Mouse (Mus musculus) forebrain, embryonic 14.5 days (tissue): Measurements from ENCODE around the gene Plin2. TPM values are rescaled to one million over a fixed set of nuclear protein-coding genes. Genes with fewer than 3 reads are reported as not detected.
"Not testable (repeated sequence)": the region's sequence is repeated elsewhere in the genome, so short reads cannot be mapped to it uniquely, and the experiment has no call there.

Experiments used
- ATAC-seq: fragments of 200-750 bp; cut with Nextera tagmentation; 2 replicates; pipeline ENCODE4 v1.8.0; 2017; ENCODE audit warnings: mild to moderate bottlenecking, moderate library complexity
- DNase-seq: peaks from one replicate; pipeline ENCODE4 v3.0.0-alpha.2; 2015; ENCODE audit warnings: low spot score
- H3K27ac ChIP-seq: fragments of 300-500 bp; sonication (generic); 2 replicates; pipeline ENCODE4 v1.5.1; 2014; ENCODE audit warnings: low read depth, mild to moderate bottlenecking, control low read depth, low read length, moderate library complexity
- H3K27me3 ChIP-seq: fragments of 300-500 bp; sonication (generic); replicated peaks from 2 replicates; pipeline ENCODE4 v1.6.1; 2014; ENCODE audit warnings: low read length, control low read depth, mixed read lengths; ENCODE audit not compliant: control insufficient read depth, insufficient read depth
- H3K36me3 ChIP-seq: fragments of 300-500 bp; sonication (generic); 2 replicates; pipeline ENCODE4 v1.6.1; 2014; ENCODE audit warnings: low read length, control low read depth; ENCODE audit not compliant: control insufficient read depth, insufficient read depth
- H3K4me1 ChIP-seq: fragments of 300-500 bp; sonication (generic); 2 replicates; pipeline ENCODE4 v1.6.1; 2014; ENCODE audit warnings: antibody characterized with exemption, low read length, control low read depth; ENCODE audit not compliant: control insufficient read depth, insufficient read depth
- H3K4me2 ChIP-seq: fragments of 300-500 bp; sonication (generic); 2 replicates; pipeline ENCODE4 v1.6.1; 2014; ENCODE audit warnings: mild to moderate bottlenecking, control low read depth, low read length
- H3K4me3 ChIP-seq: fragments of 300-500 bp; sonication (generic); 2 replicates; pipeline ENCODE4 v1.5.1; 2014; ENCODE audit warnings: low read depth, low read length, control low read depth
- H3K9ac ChIP-seq: fragments of 300-500 bp; sonication (generic); 2 replicates; pipeline ENCODE4 v1.6.1; 2014; ENCODE audit warnings: mild to moderate bottlenecking, low read length, control low read depth, moderate library complexity
- H3K9me3 ChIP-seq: fragments of 300-500 bp; sonication (generic); replicated peaks from 2 replicates; pipeline ENCODE4 v1.6.1; 2016; ENCODE audit warnings: low read length, control low read depth, mixed read lengths; ENCODE audit not compliant: control insufficient read depth
- WGBS: fragments of 180-500 bp; shearing (Covaris S2); extraction: QIAGEN DNeasy Blood & Tissue Kit; methylation state at CpG from one replicate; pipeline ENCODE4 v1.1.7; 2014; 5-methylcytosine and 5-hydroxymethylcytosine counted together
- polyA plus RNA-seq: library from polyadenylated mRNA; unstranded; fragments of >200 nt; fragmentation: Nextera tagmentation; extraction: Ambion mirVana; gene quantifications from 2 replicates; pipeline ENCODE4 v1.2.1, GENCODE M21; 2014

Gene Plin2
- polyA plus RNA-seq, 1 experiment from 2014 or later = 58.5 TPM

DNA sequence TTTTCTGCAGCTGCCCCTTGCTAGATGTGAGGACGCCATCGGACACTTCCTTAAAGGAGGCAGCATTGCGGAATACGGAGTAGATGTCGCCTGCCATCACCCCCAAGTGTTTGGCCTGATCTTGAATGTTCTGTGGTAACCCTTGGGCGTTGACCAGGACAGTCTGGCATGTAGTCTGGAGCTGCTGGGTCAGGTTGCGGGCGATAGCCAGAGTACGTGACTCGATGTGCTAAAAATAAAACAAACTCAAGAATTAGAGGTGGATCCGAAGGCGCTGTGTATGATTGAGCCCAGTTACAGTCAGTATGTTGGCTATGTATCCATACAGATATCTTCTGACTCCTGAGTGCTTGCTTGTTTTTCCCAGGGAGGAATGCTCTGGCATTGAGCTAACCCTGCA is 12.7 kb downstream of the Plin2 start:
- 97% methylated on average over 12 of the region's 12 CpGs for WGBS
- H3K4me3 ChIP-seq = no peak overlapping the region
- H3K4me1 ChIP-seq = no peaks in the 10 kb centered on the region
- H3K36me3 ChIP-seq = peaks cover 44% of the 10 kb centered on the region
- no peaks in the 10 kb centered on the region for H3K27me3 ChIP-seq
- no peak overlapping the region for H3K9ac ChIP-seq
- H3K27ac ChIP-seq = no peak overlapping the region
- ATAC-seq = no peak
- no peaks in the 10 kb centered on the region for H3K9me3 ChIP-seq
- no peak for DNase-seq
- H3K4me2 ChIP-seq = no peak overlapping the region

GRCm38 (mm10) chr4:86656410-86656809 is 13.4 kb downstream of the Plin2 start:
- WGBS = 90% methylated on average over 8 of the region's 8 CpGs

GRCm38 (mm10) chr4:86651686-86652384 is 18.0 kb downstream of the Plin2 start:
- Histone ChIP-seq H3K9ac (no peak overlapping the region), H3K4me3 (no peak overlapping the region), H3K4me2 (no peak overlapping the region), H3K9me3 (no peaks in the 10 kb centered on the region), H3K36me3 (peaks cover 6% of the 10 kb centered on the region; the same call in 1 of the 2 replicates), H3K27me3 (no peaks in the 10 kb centered on the region), H3K4me1 (no peaks in the 10 kb centered on the region), H3K27ac (no peak overlapping the region)
- 76% methylated on average over 10 of the region's 10 CpGs for WGBS
- ATAC-seq (no peak), DNase-seq (peak; percentile 35)

More at GRCm38 (mm10) chr4:86656410-86656809, 13.4 kb downstream of the Plin2 start:
- not testable (repeated sequence) for ATAC-seq, H3K27me3 ChIP-seq, H3K27ac ChIP-seq, H3K9me3 ChIP-seq, DNase-seq, H3K4me3 ChIP-seq, H3K4me2 ChIP-seq, H3K4me1 ChIP-seq, H3K9ac ChIP-seq
- H3K36me3 ChIP-seq = peaks cover 41% of the 10 kb centered on the region

GRCm38 (mm10) chr4:86648394-86648793 is 21.5 kb downstream of the Plin2 start:
- not testable (repeated sequence) for H3K9me3 ChIP-seq, ATAC-seq, H3K27ac ChIP-seq, H3K4me1 ChIP-seq, H3K4me2 ChIP-seq, H3K36me3 ChIP-seq, DNase-seq, H3K9ac ChIP-seq, H3K27me3 ChIP-seq, H3K4me3 ChIP-seq
- 96% methylated on average over 10 of the region's 13 CpGs for WGBS

DNA sequence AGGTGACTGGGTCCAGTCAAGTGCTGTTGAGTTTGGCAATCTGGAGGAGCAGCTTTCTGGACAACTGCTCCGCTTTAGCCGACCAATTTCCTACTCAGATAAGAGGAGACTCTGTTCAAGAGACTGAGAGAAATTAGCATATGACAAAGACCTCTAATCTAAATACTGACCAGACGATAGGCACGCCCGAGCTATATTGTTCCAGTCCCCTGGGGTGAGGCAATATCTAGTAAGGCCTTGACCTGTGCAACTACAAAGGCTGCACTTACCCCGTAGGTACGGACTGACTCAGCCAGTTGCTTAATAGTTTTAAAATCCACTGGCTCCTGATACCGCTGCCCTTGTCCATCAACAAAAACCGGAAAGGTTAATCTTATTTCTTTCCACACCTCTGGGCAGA is 32.3 kb downstream of the Plin2 start:
- not testable (repeated sequence) for H3K9ac ChIP-seq, DNase-seq, H3K27ac ChIP-seq, H3K9me3 ChIP-seq, H3K4me1 ChIP-seq, ATAC-seq, H3K27me3 ChIP-seq, H3K4me3 ChIP-seq, H3K4me2 ChIP-seq, H3K36me3 ChIP-seq
- 89% methylated on average over 9 of the region's 9 CpGs for WGBS

DNA sequence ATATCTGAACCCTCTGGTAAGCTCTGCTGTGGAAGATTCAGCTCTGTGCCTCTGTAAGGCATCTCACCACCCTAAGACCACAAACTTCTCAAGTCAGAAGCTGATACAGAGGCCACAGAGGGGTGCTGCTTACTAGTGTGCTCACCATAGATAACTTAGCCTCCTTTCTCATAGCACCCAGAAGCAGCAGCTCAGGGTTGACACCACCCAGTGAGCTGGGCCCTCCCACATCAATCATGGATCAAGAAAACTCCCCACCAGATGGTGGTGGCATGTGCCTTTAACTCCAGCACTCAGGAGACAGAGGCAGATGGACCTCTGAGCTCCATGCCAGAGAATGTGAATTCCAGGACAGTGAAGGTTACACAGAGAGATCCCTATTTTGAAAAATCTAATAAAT is 35.0 kb downstream of the Plin2 start:
- H3K27me3 ChIP-seq, H3K9me3 ChIP-seq, H3K36me3 ChIP-seq, H3K4me1 ChIP-seq, H3K4me3 ChIP-seq, DNase-seq, ATAC-seq, H3K27ac ChIP-seq, H3K9ac ChIP-seq, H3K4me2 ChIP-seq: not testable (repeated sequence)

DNA sequence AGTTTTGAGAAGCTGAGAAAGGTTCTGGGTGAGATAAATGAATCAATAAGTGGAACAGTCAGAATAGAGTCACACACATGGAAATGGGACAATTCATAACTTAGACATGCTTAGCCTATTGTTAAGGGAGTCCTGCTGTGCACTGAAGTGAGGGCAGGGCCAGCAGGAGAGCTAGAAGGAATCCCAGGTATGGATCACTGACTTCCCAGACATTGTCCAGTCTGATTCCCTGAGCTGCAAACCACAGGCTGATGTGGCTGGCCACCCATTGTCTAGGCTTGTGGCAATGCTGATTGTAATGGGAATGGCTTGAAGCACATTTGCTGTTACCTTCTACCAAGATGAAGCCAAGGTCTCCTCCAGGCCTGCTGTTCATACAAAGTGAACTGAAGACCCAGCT is 35.5 kb downstream of the Plin2 start:
- H3K9me3 ChIP-seq, H3K4me1 ChIP-seq, H3K36me3 ChIP-seq, DNase-seq, H3K4me3 ChIP-seq, H3K27me3 ChIP-seq, ATAC-seq, H3K9ac ChIP-seq, H3K4me2 ChIP-seq, H3K27ac ChIP-seq: not testable (repeated sequence)

DNA sequence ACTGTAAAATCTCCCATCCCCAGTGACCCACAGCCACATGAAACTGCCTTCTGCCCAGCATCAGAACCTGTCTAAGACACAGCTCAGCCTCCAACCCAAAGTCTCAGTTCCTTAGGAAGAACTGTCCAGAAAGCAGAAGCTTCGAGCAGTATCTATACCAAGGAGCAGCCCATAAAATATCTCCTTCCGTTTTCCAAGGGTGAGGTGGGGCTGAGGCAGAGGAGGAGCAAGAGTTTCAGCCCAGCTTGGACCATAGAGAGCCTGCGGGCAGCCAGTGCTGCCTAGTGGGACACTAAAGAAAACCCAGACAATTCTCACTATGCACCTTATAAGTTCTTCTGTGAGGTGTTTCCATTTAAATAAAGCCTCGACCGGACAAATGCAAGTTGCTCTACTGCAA is 37.3 kb downstream of the Plin2 start:
- not testable (repeated sequence) for H3K9me3 ChIP-seq, H3K27me3 ChIP-seq, H3K4me2 ChIP-seq, H3K9ac ChIP-seq, DNase-seq, H3K4me3 ChIP-seq, H3K4me1 ChIP-seq, H3K27ac ChIP-seq, H3K36me3 ChIP-seq, ATAC-seq
- WGBS = 67% methylated on average over 4 of the region's 5 CpGs

DNA sequence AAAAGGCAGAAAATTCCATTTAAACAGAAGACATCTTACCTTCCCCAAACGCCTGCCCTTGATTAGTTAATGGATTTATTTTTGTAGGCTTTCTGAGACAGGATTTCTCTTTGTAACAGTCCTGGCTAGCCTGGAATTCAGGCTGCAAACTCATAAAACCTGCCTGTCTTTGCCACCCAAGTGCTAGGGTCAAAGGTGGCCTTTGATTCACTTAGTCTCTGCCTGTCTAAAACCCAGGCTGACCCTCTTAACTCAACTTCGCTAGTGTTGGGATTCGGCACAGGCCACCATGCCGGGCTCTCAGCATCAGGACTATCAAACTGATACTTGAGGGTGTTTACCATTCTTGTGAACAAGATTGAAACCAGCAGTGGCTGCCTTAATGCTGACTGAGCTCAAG is 38.0 kb downstream of the Plin2 start:
- ATAC-seq (no peak), DNase-seq (no peak)
- Histone ChIP-seq H3K4me1 (no peaks in the 10 kb centered on the region), H3K27ac (no peak overlapping the region), H3K4me2 (no peak overlapping the region), H3K9ac (no peak overlapping the region), H3K4me3 (no peak overlapping the region), H3K9me3 (no peaks in the 10 kb centered on the region), H3K36me3 (no peaks in the 10 kb centered on the region), H3K27me3 (no peaks in the 10 kb centered on the region)
- 85% methylated on average over 4 of the region's 4 CpGs for WGBS
